Mouse (Mus musculus) layer of hippocampus, postnatal 10 days (tissue): ENCODE results near the gene Vmn1r126. TPM values are rescaled to one million over a fixed set of nuclear protein-coding genes. Genes with fewer than 3 reads are reported as not detected.
"Not testable (repeated sequence)": the region's sequence is repeated elsewhere in the genome, so short reads cannot be mapped to it uniquely, and the experiment has no call there.

ENCODE experiments used
- DNase-seq, 2 experiments: peaks; one replicate each; pipeline ENCODE4 v3.0.0; 2021; ENCODE audit warnings: low spot score in 2 of 2
- long read RNA-seq: library from polyadenylated mRNA; stranded (forward); transcript quantifications from one replicate; pipeline ENCODE4 v2.0.0, GENCODE M21; 2023
- total RNA-seq, 2 experiments: library from RNA; stranded (reverse); gene quantifications; 2 replicates each; pipeline ENCODE4 v1.2.3; 2021

The Vmn1r126 gene
- total RNA-seq, result not detected
- long read RNA-seq, result 0 reads

- DNase-seq, result not testable (repeated sequence)
Observed at GRCm38 (mm10) chr7:21301367-21301766, at the start of gene Vmn1r126. Gene Vmn1r126 (minus strand): TSS chr7:21301467.

GRCm38 (mm10) chr7:21349073-21349472 lies 47.8 kb upstream of the Vmn1r126 start, which contains the start of gene Vmn1r128:
Gene Vmn1r128 (plus strand): TSS chr7:21349373.
- DNase-seq, result not testable (repeated sequence)

- DNase-seq, result not testable (repeated sequence)
Observed at GRCm38 (mm10) chr7:21319761-21320160, 18.5 kb upstream of the Vmn1r126 start, which contains the start of gene Vmn1r127. Gene Vmn1r127 (minus strand): TSS chr7:21319861.

- not testable (repeated sequence) for DNase-seq
Observed at GRCm38 (mm10) chr7:21271879-21272278, 29.4 kb downstream of the Vmn1r126 start, which contains the start of gene Vmn1r125. Gene Vmn1r125 (plus strand): TSS chr7:21272179.

- DNase-seq, result not testable (repeated sequence)
Observed at GRCm38 (mm10) chr7:21260517-21260916, 40.8 kb downstream of the Vmn1r126 start, which contains the start of gene Vmn1r124. Gene Vmn1r124 (minus strand): TSS chr7:21260617.

Other genes with a start within 250 kb of the Vmn1r126 start
- not detected for gene Vmn1r120, start 247.7 kb downstream of the Vmn1r126 start, total RNA-seq
- not detected for gene Vmn1r121, start 203.0 kb downstream of the Vmn1r126 start, total RNA-seq
- not detected for gene Vmn1r122, start 167.3 kb downstream of the Vmn1r126 start, total RNA-seq
- not detected for gene Vmn1r123, start 139.3 kb downstream of the Vmn1r126 start, total RNA-seq
- not detected for gene Gm5157, start 111.0 kb downstream of the Vmn1r126 start, total RNA-seq
- gene Vmn1r124, start 40.9 kb downstream of the Vmn1r126 start, total RNA-seq, result not detected
- gene Vmn1r125, start 29.3 kb downstream of the Vmn1r126 start, total RNA-seq, result not detected
- not detected for gene Vmn1r127, start 18.4 kb upstream of the Vmn1r126 start, total RNA-seq
- gene Vmn1r128, start 47.9 kb upstream of the Vmn1r126 start, total RNA-seq, result not detected
- gene Vmn1r129, start 59.8 kb upstream of the Vmn1r126 start, total RNA-seq, result not detected
- gene Gm6882, start 131.3 kb upstream of the Vmn1r126 start, total RNA-seq, result not detected
- not detected for gene Vmn1r130, start 210.3 kb upstream of the Vmn1r126 start, total RNA-seq
- gene Vmn1r131, start 244.6 kb upstream of the Vmn1r126 start, total RNA-seq, result not detected